14 mouse cellular contexts compared by ENCODE assay signal in genomic region chr7:35415801-35416653, GRCm38 (mm10). TPM values are rescaled to one million over a fixed set of nuclear protein-coding genes. Genes with fewer than 3 reads are reported as not detected.
DNase-seq lines count a peak whose midpoint lies in the region; ATAC-seq lines count a peak whose summit lies in the region.
"Had no signal": no experiment of that assay in that cellular context is flagged by ENCODE, and none has a peak within 500 bp of the region (broad histone marks: within the 10 kb centered on the region; RNA-seq: fewer than 3 reads in every experiment).

No protein-coding gene starts in this region.

- DNase-seq in NIH3T3 (ENCODE audit: low read depth): peak; percentile 9
- peak; percentile 27 to 54 for DNase-seq in adrenal gland, postnatal 36 days
- DNase-seq in spleen, postnatal 36 days (ENCODE audit: low spot score in 2 of 2): peak; percentile 70 to 72
- DNase-seq in right cerebral cortex, postnatal 4 days: no peak
- DNase-seq in layer of hippocampus, adult 18-20 months (ENCODE audit: low spot score in 2 of 2): no peak
- DNase-seq in hindbrain, embryonic 10.5 days (ENCODE audit: low spot score): no peak
- DNase-seq: cerebellum, adult 9-10 months; lung, adult 18-20 months had no signal

- H3K4me3 ChIP-seq in kidney, embryonic 16.5 days (ENCODE audit: low read length): no peak overlapping the region
- H3K4me3 ChIP-seq in hindbrain, embryonic 10.5 days: no peak overlapping the region
- H3K4me3 ChIP-seq: midbrain, embryonic 13.5 days had no signal

- H3K9ac ChIP-seq in kidney, embryonic 16.5 days (replicated peaks; ENCODE audit: low read length): no peak overlapping the region
- H3K9ac ChIP-seq: midbrain, embryonic 13.5 days had no signal

- no peak overlapping the region for H3K4me2 ChIP-seq in kidney, embryonic 16.5 days (replicated peaks; ENCODE audit: low read depth, low read length)
- H3K4me2 ChIP-seq: midbrain, embryonic 13.5 days had no signal

- WGBS in kidney, embryonic 16.5 days: 55% methylated on average over 9 of the region's 9 CpGs
- 88% methylated on average over 9 of the region's 9 CpGs for WGBS in hindbrain, embryonic 10.5 days

- ATAC-seq in kidney, embryonic 16.5 days (ENCODE audit: low FRiP score, low TSS enrichment): peak; percentile 84
- ATAC-seq: forebrain, embryonic 16.5 days; midbrain, embryonic 13.5 days had no signal

- H3K9me3 ChIP-seq in kidney, embryonic 16.5 days (ENCODE audit: low read length): no peaks in the 10 kb centered on the region
- H3K9me3 ChIP-seq in hindbrain, embryonic 10.5 days: no peaks in the 10 kb centered on the region
- H3K9me3 ChIP-seq: midbrain, embryonic 13.5 days had no signal

- no peaks in the 10 kb centered on the region for H3K27me3 ChIP-seq in kidney, embryonic 16.5 days (ENCODE audit: insufficient read depth, low read length)
- H3K27me3 ChIP-seq in hindbrain, embryonic 10.5 days (ENCODE audit: insufficient read depth, poor library complexity, severe bottlenecking): no peaks in the 10 kb centered on the region
- H3K27me3 ChIP-seq: midbrain, embryonic 13.5 days had no signal

- peak overlapping the region; percentile 65 for H3K27ac ChIP-seq in kidney, embryonic 16.5 days (ENCODE audit: low read length)
- H3K27ac ChIP-seq in hindbrain, embryonic 10.5 days: no peak overlapping the region
- H3K27ac ChIP-seq: midbrain, embryonic 13.5 days had no signal

- H3K36me3 ChIP-seq in kidney, embryonic 16.5 days (ENCODE audit: insufficient read depth, low read length): peaks cover 38% of the 10 kb centered on the region
- H3K36me3 ChIP-seq in hindbrain, embryonic 10.5 days: peaks cover 99% of the 10 kb centered on the region

- no peaks in the 10 kb centered on the region for H3K4me1 ChIP-seq in kidney, embryonic 16.5 days (ENCODE audit: insufficient read depth, low read length)
- H3K4me1 ChIP-seq in hindbrain, embryonic 10.5 days (replicated peaks): no peaks in the 10 kb centered on the region; the same call in 1 of the 2 replicates
- H3K4me1 ChIP-seq: midbrain, embryonic 13.5 days had no signal

RNA-seq across cellular contexts. Expression of gene Cep89, which starts 19.2 kb away (rescaled TPM):
- total RNA-seq in adrenal gland, postnatal 36 days (2021): 10 to 100 TPM; 17.0 to 17.7 TPM
- polyA plus RNA-seq in kidney, embryonic 16.5 days (2015; fragmentation: Nextera tagmentation; extraction: Ambion mirVana): 63.7 and 73.2 TPM in 2 replicates
- total RNA-seq in layer of hippocampus, adult 18-20 months (2021): 10 to 100 TPM; 11.2 to 16.9 TPM
- 58.6 and 59.7 TPM in 2 replicates for polyA plus RNA-seq in hindbrain, embryonic 10.5 days (2016; fragmentation: Nextera tagmentation; extraction: Ambion mirVana)

RNA-seq across cellular contexts. Expression of gene Faap24, which starts 19.4 kb away (rescaled TPM):
- total RNA-seq in adrenal gland, postnatal 36 days (2021): 1 to 10 TPM; 6.7 to 8.4 TPM
- polyA plus RNA-seq in kidney, embryonic 16.5 days (2015; fragmentation: Nextera tagmentation; extraction: Ambion mirVana): 16.9 and 17.8 TPM in 2 replicates
- 1 to 10 TPM; 6.2 to 6.3 TPM for total RNA-seq in layer of hippocampus, adult 18-20 months (2021)
- polyA plus RNA-seq in hindbrain, embryonic 10.5 days (2016; fragmentation: Nextera tagmentation; extraction: Ambion mirVana): 25.3 and 28.7 TPM in 2 replicates

RNA-seq across cellular contexts. Expression of gene Slc7a9, which starts 32.6 kb away (rescaled TPM):
- total RNA-seq in adrenal gland, postnatal 36 days (2021): not detected
- 11.2 and 13.3 TPM in 2 replicates for polyA plus RNA-seq in kidney, embryonic 16.5 days (2015; fragmentation: Nextera tagmentation; extraction: Ambion mirVana)
- total RNA-seq in layer of hippocampus, adult 18-20 months (2021): not detected
- 0.17 and 0.21 TPM in 2 replicates for polyA plus RNA-seq in hindbrain, embryonic 10.5 days (2016; fragmentation: Nextera tagmentation; extraction: Ambion mirVana)
- total RNA-seq: gastrocnemius, postnatal 4 days; heart, postnatal 25 days; layer of hippocampus, postnatal 10 days had no signal
- polyA plus RNA-seq: midbrain, embryonic 13.5 days had no signal

Comparison
In these comparisons a context has a peak if more than half of its experiments do, and no peak if none do; other contexts are left out.
1. DNase-seq: peak in NIH3T3 (single experiment), adrenal gland, postnatal 36 days (2 of 2) and spleen, postnatal 36 days (2 of 2); none in right cerebral cortex, postnatal 4 days (single experiment), layer of hippocampus, adult 18-20 months (0 of 2) and hindbrain, embryonic 10.5 days (single experiment).